Mouse (Mus musculus) heart, postnatal 0 days (tissue): ENCODE measurements around the gene Lhfp. TPM values are rescaled to one million over a fixed set of nuclear protein-coding genes. Genes with fewer than 3 reads are reported as not detected.

ENCODE experiments used
- ATAC-seq: fragments of 200-750 bp; cut with Nextera tagmentation; 2 replicates; pipeline ENCODE4 v1.8.0; 2017; ENCODE audit warnings: low read depth, moderate number of reproducible peaks, moderate library complexity; ENCODE audit not compliant: insufficient read depth
- DNase-seq: peaks from one replicate; pipeline ENCODE4 v3.0.0-alpha.2; 2016; ENCODE audit warnings: low spot score
- H3K27ac ChIP-seq: fragments of 300-500 bp; sonication (generic); 2 replicates; pipeline ENCODE4 v1.5.1; 2014; ENCODE audit warnings: low read depth, mild to moderate bottlenecking
- H3K27me3 ChIP-seq: fragments of 300-500 bp; sonication (generic); 2 replicates; pipeline ENCODE4 v1.6.1; 2014; ENCODE audit warnings: low read length, mixed read lengths; ENCODE audit not compliant: control insufficient read depth, insufficient read depth
- H3K36me3 ChIP-seq: fragments of 300-500 bp; sonication (generic); replicated peaks from 2 replicates; pipeline ENCODE4 v1.6.1; 2014; ENCODE audit warnings: low read length, mixed read lengths; ENCODE audit not compliant: control insufficient read depth, insufficient read depth
- H3K4me1 ChIP-seq: fragments of 300-500 bp; sonication (generic); 2 replicates; pipeline ENCODE4 v1.6.1; 2014; ENCODE audit warnings: antibody characterized with exemption; ENCODE audit not compliant: control insufficient read depth, insufficient read depth
- H3K4me2 ChIP-seq: fragments of 300-500 bp; sonication (generic); 2 replicates; pipeline ENCODE4 v1.6.1; 2014; ENCODE audit warnings: low read depth, mild to moderate bottlenecking, low read length, moderate library complexity
- H3K4me3 ChIP-seq: fragments of 300-500 bp; sonication (generic); 2 replicates; pipeline ENCODE4 v1.5.1; 2014; ENCODE audit warnings: low read depth, low read length
- H3K9ac ChIP-seq: fragments of 300-500 bp; sonication (generic); replicated peaks from 2 replicates; pipeline ENCODE4 v1.6.1; 2014; ENCODE audit warnings: low read depth, low read length, mixed read lengths
- H3K9me3 ChIP-seq: fragments of 300-500 bp; sonication (generic); replicated peaks from 2 replicates; pipeline ENCODE4 v1.6.1; 2016; ENCODE audit warnings: low read length; ENCODE audit not compliant: control insufficient read depth
- CTCF ChIP-seq: IDR thresholded peaks from 2 replicates; pipeline ENCODE4 v1.5.1; 2016; ENCODE audit warnings: antibody characterized with exemption, control low read depth, low read depth
- EP300 ChIP-seq: IDR thresholded peaks from 2 replicates; pipeline ENCODE4 v1.6.1; 2016; ENCODE audit warnings: antibody characterized with exemption, low read depth
- WGBS: fragments of 180-500 bp; shearing (Covaris S2); extraction: QIAGEN DNeasy Blood & Tissue Kit; methylation state at CpG from one replicate; pipeline ENCODE4 v1.1.7; 2014; 5-methylcytosine and 5-hydroxymethylcytosine counted together
- polyA plus RNA-seq: library from polyadenylated mRNA; unstranded; fragments of >200 nt; fragmentation: Nextera tagmentation; extraction: Ambion mirVana; gene quantifications from 2 replicates; pipeline ENCODE4 v1.2.1, GENCODE M21; 2015
- total RNA-seq: library from RNA; depleted of rRNA; stranded (reverse); fragments of >200 nt; gene quantifications from 2 replicates; pipeline ENCODE4 v1.2.3, GENCODE M21; 2014; ENCODE audit warnings: low replicate concordance

Lhfp gene
- total and polyA plus RNA-seq, 2 experiments from 2014 or later, result 78.0 to 87.2 TPM

DNA sequence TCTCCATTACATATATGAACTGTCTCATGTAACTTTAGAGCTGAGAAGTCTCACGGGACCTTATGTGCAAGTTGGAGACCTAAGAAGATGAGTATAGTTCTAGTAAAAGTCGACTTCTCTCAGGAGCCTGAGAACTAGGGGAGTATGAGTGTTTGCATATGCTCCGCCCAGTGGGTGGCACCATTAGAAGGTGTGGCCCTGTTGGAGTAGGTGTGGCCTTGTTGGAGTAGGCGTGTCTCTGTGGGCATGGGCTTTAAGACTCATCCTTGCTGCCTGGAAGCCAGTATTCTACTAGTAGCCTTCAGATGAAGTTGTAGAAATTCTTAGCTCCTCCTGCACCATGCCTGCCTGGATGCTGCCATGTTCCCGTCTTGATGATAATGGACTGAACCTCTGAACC, 105.7 kb downstream of the Lhfp start:
- Histone ChIP-seq H3K4me1 (peaks cover 3% of the 10 kb centered on the region; the same call in 1 of the 2 replicates), H3K27me3 (no peaks in the 10 kb centered on the region), H3K4me2 (no peak overlapping the region), H3K9me3 (no peaks in the 10 kb centered on the region), H3K36me3 (no peaks in the 10 kb centered on the region), H3K27ac (no peak overlapping the region), H3K9ac (no peak overlapping the region), H3K4me3 (no peak overlapping the region)
- 87% methylated on average over 5 of the region's 5 CpGs for WGBS
- no peak for ATAC-seq
- DNase-seq, result no peak
- TF ChIP-seq CTCF (no peak), EP300 (no peak)

DNA sequence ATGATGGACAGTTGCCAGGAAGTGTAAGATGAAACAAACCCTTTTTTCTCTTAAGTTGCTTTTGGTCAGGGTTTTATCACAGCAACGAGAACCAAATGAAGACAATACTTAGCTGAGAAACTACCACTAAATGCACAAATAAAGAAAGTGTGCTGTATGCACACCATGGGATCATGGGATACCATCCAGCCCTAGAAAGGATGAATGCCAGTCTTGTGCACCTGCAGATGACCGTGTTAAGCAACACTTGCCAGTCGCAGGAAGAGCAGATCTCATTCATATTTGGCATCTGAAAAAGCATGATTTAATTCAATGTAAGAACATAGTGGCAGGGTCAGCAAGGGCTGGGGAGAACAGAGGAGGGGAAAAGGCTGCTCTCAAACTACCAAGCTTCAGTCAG, 107.4 kb downstream of the Lhfp start:
- no peaks in the 10 kb centered on the region for H3K27me3 ChIP-seq
- H3K27ac ChIP-seq, result no peak overlapping the region
- peaks cover 4% of the 10 kb centered on the region; the same call in 1 of the 2 replicates for H3K36me3 ChIP-seq
- no peak overlapping the region for H3K4me2 ChIP-seq
- no peak overlapping the region for H3K9ac ChIP-seq
- TF ChIP-seq CTCF (no peak), EP300 (no peak)
- H3K9me3 ChIP-seq, result 0 out of 2 replicates have a peak, but pooled peaks cover 10% of the 10 kb centered on the region
- WGBS, result 78% methylated on average over 3 of the region's 3 CpGs
- H3K4me1 ChIP-seq, result no peaks in the 10 kb centered on the region
- H3K4me3 ChIP-seq, result no peak overlapping the region
- ATAC-seq (no peak), DNase-seq (no peak)

DNA sequence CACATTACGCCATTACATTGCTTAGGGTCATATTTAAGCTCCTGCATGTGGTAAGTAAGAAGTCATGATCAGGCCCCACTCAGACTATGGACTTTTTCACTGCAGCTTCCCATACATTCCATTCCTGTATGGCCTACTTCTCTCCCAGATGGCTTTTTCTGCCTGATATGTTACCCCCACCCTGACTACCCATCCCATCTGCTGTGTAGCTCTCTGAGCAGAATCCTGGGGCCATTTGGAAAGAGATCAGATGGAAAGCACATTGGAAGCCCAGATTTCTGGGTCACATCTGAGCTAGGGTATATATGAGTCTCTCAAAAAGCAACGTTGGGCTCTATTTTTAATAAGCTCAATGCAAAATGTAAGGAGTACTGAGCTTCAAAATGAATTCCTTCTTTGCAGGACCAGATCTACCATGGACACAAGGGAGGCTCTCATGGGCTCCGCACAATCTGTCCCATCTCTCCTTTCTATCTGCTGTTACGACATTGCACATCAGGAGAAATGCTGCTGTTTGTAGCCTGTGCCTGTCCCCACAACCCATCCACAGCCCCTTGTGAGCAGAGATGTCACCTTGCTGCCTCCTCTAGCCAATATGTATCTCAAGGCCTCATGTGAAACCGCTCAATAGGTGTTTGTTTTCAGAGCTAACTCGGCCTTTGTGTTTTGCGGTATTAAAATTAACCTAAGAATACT, 108.4 kb downstream of the Lhfp start:
- WGBS, result 92% methylated on average over 7 of the region's 7 CpGs
- Histone ChIP-seq H3K27ac (no peak overlapping the region), H3K9ac (no peak overlapping the region), H3K36me3 (peaks cover 7% of the 10 kb centered on the region; the same call in 1 of the 2 replicates), H3K27me3 (no peaks in the 10 kb centered on the region), H3K4me3 (no peak overlapping the region), H3K4me2 (no peak overlapping the region), H3K9me3 (0 out of 2 replicates have a peak, but pooled peaks cover 10% of the 10 kb centered on the region), H3K4me1 (no peaks in the 10 kb centered on the region)
- TF ChIP-seq CTCF (no peak), EP300 (no peak)
- DNase-seq (no peak), ATAC-seq (no peak)

DNA sequence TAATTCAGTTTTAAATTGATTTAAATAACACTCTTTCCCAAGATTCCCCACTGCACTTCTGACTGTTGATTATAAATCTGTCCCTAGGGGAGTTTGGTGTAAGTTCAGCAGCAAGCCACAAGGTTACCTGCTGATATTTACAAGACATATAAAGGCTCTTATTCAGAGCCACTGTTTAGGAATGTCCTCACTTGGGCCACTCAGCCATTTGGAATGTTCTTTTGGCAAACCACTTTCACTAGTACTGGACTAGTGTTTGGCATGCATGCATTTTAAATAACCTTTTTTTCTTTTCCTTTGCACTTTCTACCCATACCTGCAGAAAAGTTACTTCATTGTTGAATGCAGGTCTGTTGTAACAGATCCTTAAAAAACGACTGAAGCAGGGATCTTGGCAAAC, 109.8 kb downstream of the Lhfp start:
- Histone ChIP-seq H3K27me3 (no peaks in the 10 kb centered on the region), H3K4me3 (no peak overlapping the region), H3K9ac (no peak overlapping the region), H3K4me2 (no peak overlapping the region), H3K27ac (no peak overlapping the region), H3K36me3 (peaks cover 7% of the 10 kb centered on the region; the same call in 1 of the 2 replicates), H3K9me3 (0 out of 2 replicates have a peak, but pooled peaks cover 10% of the 10 kb centered on the region), H3K4me1 (no peaks in the 10 kb centered on the region)
- no peak for ATAC-seq
- WGBS, result 63% methylated on average over 1 of the region's 1 CpGs
- DNase-seq, result no peak
- no peak for TF ChIP-seq CTCF
- no peak for TF ChIP-seq EP300

DNA sequence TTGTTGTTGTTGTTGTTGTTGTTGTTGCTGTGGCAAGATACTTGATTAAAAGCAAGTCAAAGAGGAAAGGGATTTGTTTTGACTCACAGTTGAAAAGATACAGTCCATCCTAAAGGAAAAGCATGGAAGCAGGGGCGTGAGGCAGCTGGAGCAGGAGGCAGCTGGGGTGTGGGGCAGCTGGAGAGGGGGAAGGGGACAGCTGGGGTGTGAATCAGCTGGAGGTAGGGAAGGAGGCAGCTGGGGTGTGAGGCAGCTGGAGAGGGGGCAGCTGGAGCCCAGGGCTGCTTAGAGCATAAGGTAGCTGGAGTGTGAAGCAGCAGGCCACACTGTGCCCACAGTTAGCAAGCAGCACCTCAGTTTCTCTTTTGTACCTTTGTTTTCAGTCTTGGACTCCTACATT, 110.3 kb downstream of the Lhfp start:
- WGBS, result 83% methylated on average over 1 of the region's 1 CpGs
- no peak for ATAC-seq
- TF ChIP-seq CTCF (no peak), EP300 (no peak)
- Histone ChIP-seq H3K9ac (no peak overlapping the region), H3K27me3 (no peaks in the 10 kb centered on the region), H3K36me3 (peaks cover 8% of the 10 kb centered on the region; the same call in 1 of the 2 replicates), H3K9me3 (0 out of 2 replicates have a peak, but pooled peaks cover 10% of the 10 kb centered on the region), H3K27ac (no peak overlapping the region), H3K4me2 (no peak overlapping the region), H3K4me3 (no peak overlapping the region), H3K4me1 (no peaks in the 10 kb centered on the region)
- no peak for DNase-seq

DNA sequence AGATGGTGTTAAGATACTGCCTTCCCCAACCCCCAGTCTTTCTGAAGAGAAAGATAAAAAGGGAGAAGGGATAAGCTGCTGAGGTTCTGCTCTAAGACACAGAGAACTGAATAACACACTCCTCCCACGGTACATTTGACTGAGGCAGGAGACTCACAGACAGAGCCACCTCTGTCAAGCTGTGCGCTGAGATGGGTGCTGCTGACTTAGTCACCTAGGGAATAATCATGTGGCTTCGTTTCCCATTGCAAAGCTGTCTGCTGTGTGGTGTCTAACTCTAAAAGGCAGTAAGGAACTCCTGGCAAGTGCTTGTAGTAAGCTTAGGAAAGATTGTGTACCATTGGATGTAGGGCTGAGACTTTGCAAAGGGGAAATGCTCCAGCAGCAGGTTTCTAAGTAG, 120.6 kb downstream of the Lhfp start:
- ATAC-seq (no peak), DNase-seq (no peak)
- Histone ChIP-seq H3K27me3 (no peaks in the 10 kb centered on the region), H3K4me2 (no peak overlapping the region), H3K36me3 (no peaks in the 10 kb centered on the region), H3K9me3 (no peaks in the 10 kb centered on the region), H3K4me3 (no peak overlapping the region), H3K4me1 (peaks cover 17% of the 10 kb centered on the region), H3K27ac (no peak overlapping the region), H3K9ac (no peak overlapping the region)
- WGBS, result 77% methylated on average over 3 of the region's 3 CpGs
- TF ChIP-seq EP300 (no peak), CTCF (no peak)
